Mouse (Mus musculus) midbrain, embryonic 12.5 days (tissue): ENCODE data around the gene Clec2d. TPM values are rescaled to one million over a fixed set of nuclear protein-coding genes. Genes with fewer than 3 reads are reported as not detected.
A peak's percentile ranks its signal among the peaks of the same experiment; 100 is the strongest.

Source experiments
- ATAC-seq: fragments of 200-750 bp; cut with Nextera tagmentation; 2 replicates; pipeline ENCODE4 v1.8.0; 2017; ENCODE audit warnings: low read depth, moderate TSS enrichment, moderate library complexity; ENCODE audit not compliant: low FRiP score
- H3K27ac ChIP-seq: fragments of 300-500 bp; sonication (generic); replicated peaks from 2 replicates; pipeline ENCODE4 v1.5.1; 2016; ENCODE audit warnings: mild to moderate bottlenecking
- H3K27me3 ChIP-seq: fragments of 300-500 bp; sonication (generic); 2 replicates; pipeline ENCODE4 v1.6.1; 2016; ENCODE audit warnings: mild to moderate bottlenecking
- H3K36me3 ChIP-seq: fragments of 300-500 bp; sonication (generic); 2 replicates; pipeline ENCODE4 v1.6.1; 2016
- H3K4me1 ChIP-seq: fragments of 300-500 bp; sonication (generic); 2 replicates; pipeline ENCODE4 v1.6.1; 2016
- H3K4me2 ChIP-seq: fragments of 300-500 bp; sonication (generic); replicated peaks from 2 replicates; pipeline ENCODE4 v1.6.1; 2016; ENCODE audit warnings: mild to moderate bottlenecking, moderate library complexity
- H3K4me3 ChIP-seq: fragments of 300-500 bp; sonication (generic); 2 replicates; pipeline ENCODE4 v1.5.1; 2016; ENCODE audit warnings: mild to moderate bottlenecking
- H3K9ac ChIP-seq: fragments of 300-500 bp; sonication (generic); replicated peaks from 2 replicates; pipeline ENCODE4 v1.6.1; 2016; ENCODE audit warnings: mild to moderate bottlenecking, moderate library complexity
- H3K9me3 ChIP-seq: fragments of 300-500 bp; sonication (generic); 2 replicates; pipeline ENCODE4 v1.6.1; 2016; ENCODE audit warnings: mild to moderate bottlenecking
- WGBS: fragments of 180-500 bp; shearing (Covaris S2); methylation state at CpG from one replicate; pipeline ENCODE4 v1.1.7; 2016; 5-methylcytosine and 5-hydroxymethylcytosine counted together
- polyA plus RNA-seq: library from polyadenylated mRNA; unstranded; fragments of >200 nt; fragmentation: Nextera tagmentation; extraction: Ambion mirVana; gene quantifications from 2 replicates; pipeline ENCODE4 v1.2.1, GENCODE M21; 2016

The Clec2d gene
- polyA plus RNA-seq, result 0.14 TPM in 1 of 2 replicates, not detected in the other

DNA sequence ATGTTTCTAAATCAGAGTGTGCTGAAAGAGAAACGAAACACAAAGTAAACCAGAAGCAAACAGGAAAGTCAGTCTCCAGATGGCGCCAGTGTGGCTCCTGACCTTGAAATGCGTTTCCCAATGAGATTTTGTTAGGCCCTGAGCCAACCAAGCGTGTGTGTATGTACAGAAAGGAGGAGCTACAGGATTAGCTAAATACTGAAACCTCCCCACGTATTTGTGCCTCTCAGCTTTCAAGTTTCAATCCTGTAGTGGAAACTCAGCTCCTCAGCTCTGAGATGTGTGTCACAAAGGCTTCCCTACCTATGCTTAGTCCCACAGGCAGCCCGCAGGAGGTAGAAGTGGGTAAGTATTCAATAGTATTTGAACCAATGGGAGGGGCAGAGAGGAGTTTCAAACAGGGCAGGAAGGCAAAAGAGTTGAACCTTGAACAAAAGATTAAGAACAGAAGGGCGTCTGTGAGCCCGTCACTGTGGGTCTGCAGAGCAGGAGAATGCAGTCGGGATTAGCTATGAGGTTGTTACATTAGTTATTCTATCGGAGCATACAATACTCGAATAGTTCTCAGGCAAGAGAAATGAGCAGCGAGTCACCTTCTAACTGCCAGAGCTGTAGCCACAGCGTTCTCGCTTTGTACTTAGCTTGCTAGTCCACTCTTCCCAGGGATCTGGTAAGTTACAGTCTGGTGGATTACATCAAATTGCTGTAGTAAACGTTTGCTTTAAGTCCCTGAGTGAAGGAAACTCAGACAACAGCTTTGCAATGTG lies at the start of gene Clec2d:
Gene Clec2d, plus strand, starts transcription at position 213 of the 767 bp plus-strand sequence.
- 2% methylated on average over 15 of the region's 15 CpGs for WGBS
- Histone ChIP-seq H3K27me3 (no peaks in the 10 kb centered on the region), H3K4me3 (peak within 1 kb of the TSS; percentile 35), H3K4me1 (peaks cover 9% of the 10 kb centered on the region; the same call in 1 of the 2 replicates), H3K9me3 (no peaks in the 10 kb centered on the region), H3K4me2 (peak within 1 kb of the TSS; percentile 51), H3K27ac (peak within 1 kb of the TSS; percentile 86), H3K36me3 (no peaks in the 10 kb centered on the region), H3K9ac (no peak within 1 kb of the TSS; the same call in 1 of the 2 replicates)
- ATAC-seq, result peak; percentile 90

DNA sequence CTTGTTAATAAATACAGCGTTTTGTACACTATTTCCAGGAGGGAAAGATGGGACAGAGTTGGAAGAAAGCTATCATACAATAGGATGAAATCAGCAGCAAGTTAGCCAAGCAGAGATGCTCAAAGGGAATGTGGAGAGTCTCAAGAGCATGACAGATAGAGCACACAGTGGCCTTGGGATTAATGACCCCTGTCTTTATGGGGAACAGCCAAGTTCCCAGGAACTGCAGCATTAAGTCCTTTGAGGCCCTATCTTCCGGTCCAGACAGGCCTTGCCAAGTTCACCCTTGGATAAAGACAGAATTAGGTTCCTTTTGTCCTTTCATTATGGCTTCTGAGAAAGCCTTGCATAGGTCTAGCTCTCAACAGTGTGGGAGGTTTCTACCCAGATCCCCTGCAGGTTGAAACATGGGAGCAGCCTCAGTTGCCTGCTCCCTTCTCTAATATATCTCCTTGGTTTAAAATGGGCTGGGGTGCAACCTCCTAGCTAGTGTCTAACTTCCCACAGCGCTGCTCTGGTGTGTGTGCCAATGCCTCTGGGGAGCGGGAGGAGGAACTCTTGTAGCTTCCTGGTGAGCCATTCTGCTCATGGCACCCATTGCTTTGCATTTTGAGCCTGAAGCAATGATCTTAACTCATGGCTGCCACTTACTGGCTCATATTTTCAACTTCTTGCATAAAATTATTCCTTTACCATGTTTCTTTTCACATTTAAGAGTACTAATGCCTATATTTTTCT lies 47.6 kb upstream of the Clec2d start:
- H3K4me1 ChIP-seq, result no peaks in the 10 kb centered on the region
- ATAC-seq, result no peak
- no peak overlapping the region for H3K9ac ChIP-seq
- H3K9me3 ChIP-seq, result no peaks in the 10 kb centered on the region
- no peaks in the 10 kb centered on the region for H3K36me3 ChIP-seq
- 86% methylated on average over 4 of the region's 4 CpGs for WGBS
- H3K27me3 ChIP-seq, result no peaks in the 10 kb centered on the region
- H3K4me3 ChIP-seq, result no peak overlapping the region
- H3K4me2 ChIP-seq, result no peak overlapping the region
- no peak overlapping the region for H3K27ac ChIP-seq

- no peak overlapping the region for H3K27ac ChIP-seq
- no peak for ATAC-seq
- H3K36me3 ChIP-seq, result no peaks in the 10 kb centered on the region
- no peaks in the 10 kb centered on the region for H3K4me1 ChIP-seq
- WGBS, result 95% methylated on average over 2 of the region's 2 CpGs
- H3K4me3 ChIP-seq, result no peak overlapping the region
- H3K27me3 ChIP-seq, result no peaks in the 10 kb centered on the region
- no peak overlapping the region for H3K9ac ChIP-seq
- no peaks in the 10 kb centered on the region for H3K9me3 ChIP-seq
- H3K4me2 ChIP-seq, result no peak overlapping the region
Measured at GRCm38 (mm10) chr6:129146812-129147211, 33.6 kb upstream of the Clec2d start.

- Histone ChIP-seq H3K36me3 (no peaks in the 10 kb centered on the region), H3K9me3 (no peaks in the 10 kb centered on the region), H3K9ac (no peak overlapping the region), H3K27me3 (no peaks in the 10 kb centered on the region), H3K27ac (no peak overlapping the region), H3K4me1 (no peaks in the 10 kb centered on the region), H3K4me3 (no peak overlapping the region), H3K4me2 (no peak overlapping the region)
- ATAC-seq, result no peak
- WGBS, result 96% methylated on average over 3 of the region's 3 CpGs
Measured at GRCm38 (mm10) chr6:129160103-129160502, 20.3 kb upstream of the Clec2d start.

GRCm38 (mm10) chr6:129161136-129161535 lies 19.3 kb upstream of the Clec2d start:
- H3K9ac ChIP-seq, result no peak overlapping the region
- H3K9me3 ChIP-seq, result no peaks in the 10 kb centered on the region
- H3K27ac ChIP-seq, result no peak overlapping the region
- no peaks in the 10 kb centered on the region for H3K36me3 ChIP-seq
- H3K27me3 ChIP-seq, result no peaks in the 10 kb centered on the region
- no peak for ATAC-seq
- no peak overlapping the region for H3K4me2 ChIP-seq
- H3K4me1 ChIP-seq, result no peaks in the 10 kb centered on the region
- 81% methylated on average over 3 of the region's 3 CpGs for WGBS
- no peak overlapping the region for H3K4me3 ChIP-seq

- no peak overlapping the region for H3K9ac ChIP-seq
- H3K9me3 ChIP-seq, result no peaks in the 10 kb centered on the region
- no peak overlapping the region for H3K4me2 ChIP-seq
- no peak overlapping the region for H3K4me3 ChIP-seq
- H3K36me3 ChIP-seq, result no peaks in the 10 kb centered on the region
- H3K27ac ChIP-seq, result no peak overlapping the region
- no peak for ATAC-seq
- H3K4me1 ChIP-seq, result no peaks in the 10 kb centered on the region
- no peaks in the 10 kb centered on the region for H3K27me3 ChIP-seq
Measured at GRCm38 (mm10) chr6:129161951-129162350, 18.5 kb upstream of the Clec2d start.

GRCm38 (mm10) chr6:129162587-129163159 lies 17.7 kb upstream of the Clec2d start:
- H3K4me2 ChIP-seq, result no peak overlapping the region
- H3K27me3 ChIP-seq, result no peaks in the 10 kb centered on the region
- no peak overlapping the region for H3K27ac ChIP-seq
- 79% methylated on average over 3 of the region's 3 CpGs for WGBS
- H3K9ac ChIP-seq, result no peak overlapping the region
- no peaks in the 10 kb centered on the region for H3K36me3 ChIP-seq
- no peaks in the 10 kb centered on the region for H3K9me3 ChIP-seq
- H3K4me3 ChIP-seq, result no peak overlapping the region
- ATAC-seq, result no peak
- H3K4me1 ChIP-seq, result no peaks in the 10 kb centered on the region

DNA sequence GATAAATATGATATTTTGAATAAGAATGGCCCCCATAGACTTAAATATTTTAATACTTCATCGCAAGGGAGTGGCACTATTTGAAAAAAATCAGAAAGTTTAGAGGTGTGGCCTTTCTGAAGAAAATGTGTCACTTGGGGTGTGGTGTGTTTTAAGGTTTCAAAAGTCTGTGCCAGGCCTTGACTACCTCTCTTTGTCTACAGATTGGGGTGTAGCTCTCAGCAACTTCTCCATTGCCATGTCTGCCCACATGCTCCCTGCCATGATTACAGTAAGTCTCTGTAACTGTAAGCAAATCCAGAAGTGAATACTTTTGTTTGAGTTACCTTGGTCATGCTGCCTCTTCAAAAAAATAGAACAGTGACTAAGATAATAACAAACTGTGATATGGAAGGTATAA lies 16.8 kb upstream of the Clec2d start:
- Histone ChIP-seq H3K4me1 (no peaks in the 10 kb centered on the region), H3K9me3 (no peaks in the 10 kb centered on the region), H3K27me3 (no peaks in the 10 kb centered on the region), H3K9ac (no peak overlapping the region), H3K4me2 (no peak overlapping the region), H3K27ac (no peak overlapping the region), H3K4me3 (no peak overlapping the region), H3K36me3 (no peaks in the 10 kb centered on the region)
- WGBS, result 93% methylated on average over 1 of the region's 1 CpGs
- ATAC-seq, result no peak

GRCm38 (mm10) chr6:129170925-129171324 lies 9.5 kb upstream of the Clec2d start:
- H3K9me3 ChIP-seq, result no peaks in the 10 kb centered on the region
- H3K27ac ChIP-seq, result no peak overlapping the region
- 89% methylated on average over 1 of the region's 1 CpGs for WGBS
- no peak overlapping the region for H3K9ac ChIP-seq
- no peaks in the 10 kb centered on the region for H3K4me1 ChIP-seq
- H3K27me3 ChIP-seq, result no peaks in the 10 kb centered on the region
- peak; percentile 68; the same call in 1 of the 2 replicates for ATAC-seq
- no peak overlapping the region for H3K4me2 ChIP-seq
- H3K36me3 ChIP-seq, result no peaks in the 10 kb centered on the region
- no peak overlapping the region for H3K4me3 ChIP-seq

- H3K36me3 ChIP-seq, result no peaks in the 10 kb centered on the region
- WGBS, result 97% methylated on average over 1 of the region's 1 CpGs
Measured at GRCm38 (mm10) chr6:129171675-129172074, 8.7 kb upstream of the Clec2d start.

DNA sequence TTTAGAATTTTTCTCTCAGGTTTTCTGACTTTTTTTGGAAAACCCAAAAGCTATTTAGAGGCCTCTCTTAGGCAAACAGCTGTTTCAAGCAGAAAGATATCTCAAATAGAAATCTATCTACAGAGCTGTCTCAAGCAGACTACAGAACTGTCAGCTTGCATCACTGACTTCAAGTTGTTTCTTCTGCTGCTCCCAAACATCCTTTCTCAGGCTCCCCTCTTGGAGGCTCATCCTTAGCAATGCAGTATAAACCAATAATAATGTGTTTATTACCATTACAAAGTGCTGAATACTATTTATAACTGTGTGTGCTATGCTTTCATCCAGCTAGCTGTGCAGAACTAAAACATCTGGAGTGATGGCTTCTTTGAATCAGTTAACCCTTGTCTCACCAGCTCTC lies 5.6 kb upstream of the Clec2d start:
- Histone ChIP-seq H3K9me3 (no peaks in the 10 kb centered on the region), H3K4me1 (no peaks in the 10 kb centered on the region), H3K27me3 (no peaks in the 10 kb centered on the region), H3K4me2 (no peak overlapping the region), H3K4me3 (no peak overlapping the region), H3K36me3 (no peaks in the 10 kb centered on the region), H3K9ac (no peak overlapping the region), H3K27ac (no peak overlapping the region)
- no peak for ATAC-seq

More at GRCm38 (mm10) chr6:129171675-129172074, 8.7 kb upstream of the Clec2d start:
- no peak for ATAC-seq
- Histone ChIP-seq H3K9me3 (no peaks in the 10 kb centered on the region), H3K4me2 (no peak overlapping the region), H3K27me3 (no peaks in the 10 kb centered on the region), H3K9ac (no peak overlapping the region), H3K4me1 (no peaks in the 10 kb centered on the region), H3K4me3 (no peak overlapping the region), H3K27ac (no peak overlapping the region)

DNA sequence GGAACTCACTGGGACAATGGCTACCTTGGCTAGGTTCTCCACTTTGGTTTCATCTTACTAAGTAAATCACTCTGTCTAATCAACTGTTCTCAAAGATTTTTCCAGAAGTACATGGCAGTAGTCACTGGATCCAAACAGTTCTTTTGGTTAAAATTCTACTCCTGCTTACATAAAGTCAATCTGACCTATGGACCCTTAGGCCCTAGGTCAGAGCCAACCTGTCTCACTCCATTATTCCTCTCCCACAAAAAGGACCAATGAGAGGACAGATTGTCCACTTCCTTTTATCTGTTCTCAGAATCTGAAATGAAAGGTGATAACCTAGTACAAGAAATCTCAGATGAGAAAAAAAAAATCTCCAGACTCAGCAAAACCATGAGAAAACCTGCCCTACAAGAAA lies 4.8 kb upstream of the Clec2d start:
- Histone ChIP-seq H3K27ac (no peak overlapping the region), H3K9ac (no peak overlapping the region), H3K36me3 (no peaks in the 10 kb centered on the region), H3K9me3 (no peaks in the 10 kb centered on the region), H3K4me1 (peaks cover 3% of the 10 kb centered on the region; the same call in 1 of the 2 replicates), H3K27me3 (no peaks in the 10 kb centered on the region), H3K4me2 (no peak overlapping the region), H3K4me3 (no peak overlapping the region)
- no peak for ATAC-seq
